Mouse (Mus musculus): ENCODE measurements around the gene Slc26a10.

GRCm38 (mm10) chr10:127193011-127193410 is 12.6 kb upstream of the Slc26a10 start:
- TF ChIP-seq CTCF (IDR thresholded peaks at IDR 0.05; ENCODE audit: low read depth), result no peak
- no peak for TF ChIP-seq EP300 (IDR thresholded peaks at IDR 0.05; ENCODE audit: low read depth)
